Mouse (Mus musculus): ENCODE data around the gene Ldhc.

DNA sequence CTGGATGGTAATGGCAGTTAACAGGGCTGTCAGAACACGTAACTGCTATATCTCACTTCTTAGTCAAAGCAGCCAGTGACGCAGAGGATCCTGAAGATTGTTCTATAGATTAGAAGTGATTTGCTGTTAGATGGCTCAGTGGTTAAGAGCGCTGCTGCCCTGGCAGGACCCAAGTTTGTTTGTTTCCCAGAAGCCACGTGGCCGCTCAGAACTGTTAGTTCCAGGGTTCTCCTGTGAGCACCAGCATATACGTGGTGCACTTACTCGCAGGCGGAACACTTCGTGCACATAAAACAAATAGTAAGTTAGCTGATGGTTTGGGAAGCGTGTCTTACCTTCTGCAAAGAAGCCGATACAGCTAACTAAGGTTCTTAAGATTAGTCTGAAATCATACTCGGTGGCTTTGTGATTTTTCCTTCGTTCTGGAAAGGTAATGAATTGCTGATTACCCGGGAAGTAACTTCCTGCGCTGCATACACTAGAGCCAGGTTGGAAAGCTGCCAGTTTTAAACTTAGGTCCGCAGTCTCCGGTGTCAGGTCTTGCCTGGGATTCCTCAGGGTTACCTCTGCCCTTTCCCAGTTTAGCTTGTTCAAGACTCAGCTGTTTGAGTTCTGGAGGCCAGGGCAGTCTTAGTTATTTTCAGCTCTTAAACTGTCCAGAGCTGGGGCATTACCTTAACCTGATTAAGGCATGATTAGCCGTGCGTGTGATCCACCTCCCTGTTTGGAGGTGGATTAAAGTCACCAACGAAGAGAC lies 33.8 kb upstream of the Ldhc start:
- TF ChIP-seq GATA1 (IDR thresholded peaks at IDR 0.05; ENCODE audit: low read length) (no peak), TAL1 (IDR thresholded peaks at IDR 0.05; ENCODE audit: low read length) (no peak)

Measured in erythroblast, embryonic 14.5 days (primary cell).